Mouse (Mus musculus) megakaryocyte, embryonic 14.5 days (primary cell): Measurements from ENCODE around the gene Wdr38.

Experiments used
- FLI1 ChIP-seq: IDR thresholded peaks from 2 replicates; pipeline ENCODE4 v1.6.1; 2012; ENCODE audit warnings: low read length, inconsistent platforms, mixed read lengths
- GATA1 ChIP-seq: IDR thresholded peaks from 3 replicates; pipeline ENCODE4 v1.6.1; 2012; ENCODE audit warnings: mixed read lengths, low read length, inconsistent platforms, borderline replicate concordance

DNA sequence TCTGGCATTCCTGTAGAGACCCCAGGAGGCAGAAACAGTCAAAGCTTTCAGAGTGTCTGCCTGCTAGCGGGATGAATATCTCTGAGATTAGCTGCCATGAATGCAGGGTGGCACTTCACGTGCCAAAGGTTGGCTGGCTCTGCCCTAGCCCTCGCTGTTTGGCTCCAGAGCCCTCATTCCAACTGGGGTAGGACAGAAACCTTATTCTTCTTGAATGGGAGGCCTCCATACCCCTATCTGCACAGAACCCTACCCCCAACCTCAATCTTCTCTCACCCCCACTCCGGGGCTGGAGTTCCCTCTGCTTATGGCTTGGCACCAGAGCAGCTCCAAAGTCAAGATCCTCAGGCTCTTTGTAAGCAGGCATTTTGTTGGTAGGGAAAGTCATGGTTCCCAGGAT lies 19.4 kb upstream of the Wdr38 start:
- TF ChIP-seq FLI1 (no peak), GATA1 (no peak)
